Mouse (Mus musculus) MEL (cell line): ENCODE measurements around the gene Pelo. TPM values are rescaled to one million over a fixed set of nuclear protein-coding genes. Genes with fewer than 3 reads are reported as not detected.

Experiments
- DNase-seq: peaks from one replicate; pipeline ENCODE4 v3.0.0; 2011; ENCODE audit warnings: low read depth, low spot score
- H3K27ac ChIP-seq: 2 replicates; pipeline ENCODE4 v1.5.1; 2012; ENCODE audit warnings: low read depth, mild to moderate bottlenecking, control low read depth, low read length, moderate library complexity; ENCODE audit not compliant: control insufficient read depth
- H3K27me3 ChIP-seq, 2 experiments: fragments of 150-350 bp in 1 of 2; sonication (generic) in 1 of 2; 2 replicates each; pipeline ENCODE4 v1.6.1; 2012; ENCODE audit warnings: low read length in 2 of 2, mild to moderate bottlenecking in 2 of 2, improper control_type of control experiment in 1 of 2, moderate library complexity in 1 of 2; ENCODE audit not compliant: insufficient read depth in 2 of 2, control insufficient read depth in 1 of 2
- H3K36me3 ChIP-seq, 2 experiments: 2 replicates each; pipeline ENCODE4 v1.6.1; 2012 to 2014; ENCODE audit warnings: low read length in 2 of 2, improper control_type of control experiment in 1 of 2, inconsistent platforms in 1 of 2, mild to moderate bottlenecking in 1 of 2; ENCODE audit not compliant: insufficient read depth in 2 of 2, control insufficient read depth in 1 of 2
- H3K4me1 ChIP-seq, 2 experiments: fragments of 150-350 bp in 1 of 2; sonication (generic) in 1 of 2; 2 replicates each; pipeline ENCODE4 v1.6.1; 2012; ENCODE audit warnings: low read length in 2 of 2, improper control_type of control experiment in 1 of 2, mild to moderate bottlenecking in 1 of 2; ENCODE audit not compliant: insufficient read depth in 2 of 2, control insufficient read depth in 1 of 2
- H3K4me3 ChIP-seq, 2 experiments: fragments of 150-350 bp in 1 of 2; sonication (generic) in 1 of 2; 2 replicates each; pipeline ENCODE4 v1.5.1; 2012; ENCODE audit warnings: low read depth in 2 of 2, low read length in 2 of 2, mild to moderate bottlenecking in 2 of 2, moderate library complexity in 2 of 2, control low read depth in 1 of 2, improper control_type of control experiment in 1 of 2; ENCODE audit not compliant: control insufficient read depth in 1 of 2, insufficient read depth in 1 of 2
- H3K79me2 ChIP-seq: 2 replicates; pipeline ENCODE4 v1.6.1; 2012; ENCODE audit warnings: mild to moderate bottlenecking, low read length, moderate library complexity; ENCODE audit not compliant: control insufficient read depth, poor library complexity, insufficient read depth
- H3K9ac ChIP-seq: 2 replicates; pipeline ENCODE4 v1.6.1; 2012; ENCODE audit warnings: low read depth, mild to moderate bottlenecking, control low read depth, low read length, moderate library complexity; ENCODE audit not compliant: control insufficient read depth, poor library complexity, severe bottlenecking
- H3K9me3 ChIP-seq: fragments of 150-350 bp; sonication (generic); replicated peaks from 2 replicates; pipeline ENCODE4 v1.6.1; 2012; ENCODE audit warnings: mild to moderate bottlenecking, low read length, improper control_type of control experiment, moderate library complexity; ENCODE audit not compliant: insufficient read depth
- CHD1 ChIP-seq: IDR thresholded peaks from 2 replicates; pipeline ENCODE4 v1.6.1; 2012; ENCODE audit warnings: low read depth, mild to moderate bottlenecking, inconsistent platforms, low read length, improper control_type of control experiment
- CHD2 ChIP-seq: IDR thresholded peaks from 2 replicates; pipeline ENCODE4 v1.6.1; 2011; ENCODE audit warnings: low read length, improper control_type of control experiment
- CTCF ChIP-seq, 3 experiments: IDR thresholded peaks in 2 of 3; conservative IDR thresholded peaks in 1 of 3; 2 replicates each; pipeline ENCODE4 v1.5.1; 2011 to 2012; ENCODE audit warnings: low read length in 3 of 3, low read depth in 2 of 3, mild to moderate bottlenecking in 2 of 3, improper control_type of control experiment in 1 of 3, inconsistent platforms in 1 of 3, mixed read lengths in 1 of 3, moderate library complexity in 1 of 3; ENCODE audit not compliant: control insufficient read depth in 1 of 3, insufficient read depth in 1 of 3, poor library complexity in 1 of 3, severe bottlenecking in 1 of 3
- E2F4 ChIP-seq: IDR thresholded peaks from 2 replicates; pipeline ENCODE4 v1.6.1; 2011; ENCODE audit warnings: low read depth, low read length, improper control_type of control experiment, borderline replicate concordance
- ELF1 ChIP-seq: IDR thresholded peaks from 2 replicates; pipeline ENCODE4 v1.6.1; 2014; ENCODE audit warnings: low read depth, mild to moderate bottlenecking, inconsistent platforms, low read length, improper control_type of control experiment, moderate library complexity
- EP300 ChIP-seq, 2 experiments: IDR thresholded peaks; 2 replicates each; pipeline ENCODE4 v1.6.1; 2011; ENCODE audit warnings: improper control_type of control experiment in 2 of 2, low read length in 2 of 2, low read depth in 1 of 2, mild to moderate bottlenecking in 1 of 2
- HCFC1 ChIP-seq: IDR thresholded peaks from 2 replicates; pipeline ENCODE4 v1.6.1; 2012; ENCODE audit warnings: low read depth, mild to moderate bottlenecking, inconsistent platforms, low read length, improper control_type of control experiment, moderate library complexity
- JUND ChIP-seq: IDR thresholded peaks from 2 replicates; pipeline ENCODE4 v1.6.1; 2011; ENCODE audit warnings: low read depth, mild to moderate bottlenecking, improper control_type of control experiment, low read length
- MAZ ChIP-seq: IDR thresholded peaks from 2 replicates; pipeline ENCODE4 v1.6.1; 2012; ENCODE audit warnings: low read depth, mild to moderate bottlenecking, inconsistent platforms, low read length, improper control_type of control experiment
- MEF2A ChIP-seq: IDR thresholded peaks from 2 replicates; pipeline ENCODE4 v1.6.1; 2014; ENCODE audit warnings: low read depth, mild to moderate bottlenecking, inconsistent platforms, low read length, improper control_type of control experiment; ENCODE audit not compliant: poor library complexity, insufficient replicate concordance, severe bottlenecking; ENCODE audit errors: extremely low read depth
- MXI1 ChIP-seq: IDR thresholded peaks from 2 replicates; pipeline ENCODE4 v1.6.1; 2011; ENCODE audit warnings: mild to moderate bottlenecking, low read depth, low read length, improper control_type of control experiment
- POLR2A ChIP-seq, 2 experiments: IDR thresholded peaks; 2 replicates each; pipeline ENCODE4 v1.6.1; 2011 to 2012; ENCODE audit warnings: low read length in 2 of 2, mild to moderate bottlenecking in 2 of 2, control low read depth in 1 of 2, improper control_type of control experiment in 1 of 2, low read depth in 1 of 2, moderate library complexity in 1 of 2; ENCODE audit not compliant: control insufficient read depth in 1 of 2, insufficient read depth in 1 of 2, poor library complexity in 1 of 2
- POLR2AphosphoS2 ChIP-seq: IDR thresholded peaks from 2 replicates; pipeline ENCODE4 v1.6.1; 2011; ENCODE audit warnings: low read length, improper control_type of control experiment
- POLR2AphosphoS5 ChIP-seq: IDR thresholded peaks from 2 replicates; pipeline ENCODE4 v1.6.1; 2012; ENCODE audit warnings: low read depth, borderline replicate concordance, mild to moderate bottlenecking, inconsistent platforms, low read length, moderate library complexity, mixed read lengths
- RAD21 ChIP-seq: IDR thresholded peaks from 2 replicates; pipeline ENCODE4 v1.6.1; 2011; ENCODE audit warnings: mild to moderate bottlenecking, low read depth, low read length, improper control_type of control experiment
- RCOR1 ChIP-seq: IDR thresholded peaks from 2 replicates; pipeline ENCODE4 v1.6.1; 2012; ENCODE audit warnings: low read depth, mild to moderate bottlenecking, inconsistent platforms, low read length, improper control_type of control experiment
- SMC3 ChIP-seq: IDR thresholded peaks from 2 replicates; pipeline ENCODE4 v1.6.1; 2011; ENCODE audit warnings: low read depth, low read length, improper control_type of control experiment
- TAL1 ChIP-seq: IDR thresholded peaks from 2 replicates; pipeline ENCODE4 v1.6.1; 2012; ENCODE audit warnings: mild to moderate bottlenecking, inconsistent platforms, low read length, moderate library complexity, mixed read lengths
- UBTF ChIP-seq: IDR thresholded peaks from 2 replicates; pipeline ENCODE4 v1.6.1; 2012; ENCODE audit warnings: low read depth, mild to moderate bottlenecking, inconsistent platforms, low read length, improper control_type of control experiment, moderate library complexity, borderline replicate concordance; ENCODE audit not compliant: insufficient read depth
- USF1 ChIP-seq: IDR thresholded peaks from 2 replicates; pipeline ENCODE4 v1.6.1; 2014; ENCODE audit warnings: low read depth, mild to moderate bottlenecking, inconsistent platforms, low read length, improper control_type of control experiment, moderate library complexity
- USF2 ChIP-seq, 2 experiments: IDR thresholded peaks; 2 replicates each; pipeline ENCODE4 v1.6.1; 2011 to 2012; ENCODE audit warnings: improper control_type of control experiment in 2 of 2, low read length in 2 of 2, borderline replicate concordance in 1 of 2, inconsistent platforms in 1 of 2, low read depth in 1 of 2, mild to moderate bottlenecking in 1 of 2; ENCODE audit not compliant: insufficient read depth in 1 of 2
- ZC3H11A ChIP-seq: IDR thresholded peaks from 2 replicates; pipeline ENCODE4 v1.6.1; 2012; ENCODE audit warnings: low read depth, mild to moderate bottlenecking, inconsistent platforms, low read length, improper control_type of control experiment
- ZKSCAN1 ChIP-seq: IDR thresholded peaks from 2 replicates; pipeline ENCODE4 v1.6.1; 2012; ENCODE audit warnings: low read depth, mild to moderate bottlenecking, inconsistent platforms, low read length, improper control_type of control experiment, moderate library complexity
- polyA plus RNA-seq, 2 experiments: library from polyadenylated mRNA; stranded (reverse) in 1 of 2; unstranded in 1 of 2; fragments of >175 nt in 1 of 2; fragments of >200 nt in 1 of 2; gene quantifications; 2 replicates each; pipeline versions ENCODE4 v1.2.1 to v1.2.4; 2012; ENCODE audit warnings: low replicate concordance in 2 of 2, low read depth in 1 of 2; ENCODE audit not compliant: insufficient read length in 2 of 2, insufficient read depth in 1 of 2, missing spikeins in 1 of 2
- total RNA-seq: library from RNA; depleted of rRNA; stranded (reverse); fragments of 300-350 nt; gene quantifications from 2 replicates; pipeline ENCODE4 v1.2.3, GENCODE M21; 2012

Pelo gene
- total and polyA plus RNA-seq, 3 experiments = 32.6 to 39.7 TPM; not detected in 1

GRCm38 (mm10) chr13:115071431-115071830, 18.6 kb downstream of the Pelo start:
- Histone ChIP-seq H3K27ac (no peak overlapping the region), H3K27me3 (no peaks in the 10 kb centered on the region; a peak in 1 of 4 replicates), H3K4me3 (no peak overlapping the region), H3K36me3 (no peaks in the 10 kb centered on the region), H3K9me3 (no peaks in the 10 kb centered on the region), H3K79me2 (no peaks in the 10 kb centered on the region), H3K4me1 (no peaks in the 10 kb centered on the region), H3K9ac (no peak overlapping the region)
- no peak for TF ChIP-seq MAZ
- no peak for TF ChIP-seq USF2 (IDR thresholded peaks at IDR 0.05; ENCODE audit: borderline replicate concordance in 1 of 2, insufficient read depth in 1 of 2, low read depth in 1 of 2, low read length in 2 of 2)
- TF ChIP-seq ZC3H11A = no peak
- no peak for TF ChIP-seq CHD1
- TF ChIP-seq USF1 = no peak
- TF ChIP-seq POLR2A (IDR thresholded peaks at IDR 0.05; ENCODE audit: control insufficient read depth in 1 of 2, insufficient read depth in 1 of 2, low read depth in 1 of 2, low read length in 2 of 2, poor library complexity in 1 of 2) = no peak
- TF ChIP-seq JUND = no peak
- no peak for TF ChIP-seq RCOR1
- TF ChIP-seq ZKSCAN1 = no peak
- no peak for TF ChIP-seq CHD2
- TF ChIP-seq MEF2A = no peak
- no peak for DNase-seq

- Histone ChIP-seq H3K79me2 (no peaks in the 10 kb centered on the region), H3K4me1 (no peaks in the 10 kb centered on the region), H3K36me3 (no peaks in the 10 kb centered on the region), H3K9me3 (no peaks in the 10 kb centered on the region), H3K27ac (no peak overlapping the region), H3K4me3 (no peak overlapping the region), H3K9ac (no peak overlapping the region), H3K27me3 (no peaks in the 10 kb centered on the region; a peak in 1 of 4 replicates)
- TF ChIP-seq MEF2A (no peak), MXI1 (no peak), HCFC1 (no peak), POLR2AphosphoS2 (no peak), MAZ (no peak), E2F4 (no peak), POLR2AphosphoS5 (no peak), SMC3 (no peak), CTCF (IDR thresholded peaks at IDR 0.05 in 2 of 3, conservative IDR thresholded peaks at IDR 0.05 in 1 of 3; ENCODE audit: control insufficient read depth in 1 of 3, insufficient read depth in 1 of 3, low read depth in 2 of 3, low read length in 3 of 3, poor library complexity in 1 of 3, severe bottlenecking in 1 of 3) (no peak), UBTF (no peak), RAD21 (no peak), TAL1 (no peak), CHD1 (no peak), CHD2 (no peak), ELF1 (no peak), EP300 (IDR thresholded peaks at IDR 0.05; ENCODE audit: low read depth in 1 of 2, low read length in 2 of 2) (no peak)
- DNase-seq = no peak
These were observed 22.0 kb downstream of the Pelo start for GRCm38 (mm10) chr13:115067968-115068330.
